17 mouse cellular contexts compared by ENCODE assay signal in genomic region chr1:59056955-59057354, GRCm38 (mm10). TPM values are rescaled to one million over a fixed set of nuclear protein-coding genes. Genes with fewer than 3 reads are reported as not detected.
"Had no signal": no experiment of that assay in that cellular context is flagged by ENCODE, and none has a peak within 500 bp of the region (broad histone marks: within the 10 kb centered on the region; RNA-seq: fewer than 3 reads in every experiment).

No protein-coding gene starts in this region.

- H3K9ac ChIP-seq: hindbrain, embryonic 15.5 days; liver, embryonic 13.5 days; liver, postnatal 0 days; lung, embryonic 15.5 days; midbrain, embryonic 15.5 days; neural tube, embryonic 12.5 days had no signal

- H3K36me3 ChIP-seq: hindbrain, embryonic 15.5 days; limb, embryonic 10.5 days; liver, embryonic 13.5 days; lung, embryonic 15.5 days; midbrain, embryonic 15.5 days; neural tube, embryonic 12.5 days had no signal

- H3K27ac ChIP-seq: hindbrain, embryonic 15.5 days; left cerebral cortex, adult 2 months; limb, embryonic 10.5 days; liver, embryonic 13.5 days; lung, embryonic 15.5 days; macrophage; midbrain, embryonic 15.5 days; neural tube, embryonic 12.5 days had no signal

- H3K27me3 ChIP-seq: hindbrain, embryonic 15.5 days; liver, embryonic 13.5 days; lung, embryonic 15.5 days; midbrain, embryonic 15.5 days; neural tube, embryonic 12.5 days had no signal

- H3K4me3 ChIP-seq: hindbrain, embryonic 15.5 days; left cerebral cortex, adult 2 months; limb, embryonic 10.5 days; liver, embryonic 13.5 days; lung, embryonic 15.5 days; megakaryocyte, embryonic 14.5 days; midbrain, embryonic 15.5 days; neural tube, embryonic 12.5 days had no signal

- H3K4me1 ChIP-seq: hindbrain, embryonic 15.5 days; limb, embryonic 10.5 days; liver, embryonic 13.5 days; lung, embryonic 15.5 days; megakaryocyte, embryonic 14.5 days; midbrain, embryonic 15.5 days; neural tube, embryonic 12.5 days had no signal

- H3K4me2 ChIP-seq: hindbrain, embryonic 15.5 days; liver, embryonic 13.5 days; lung, embryonic 15.5 days; midbrain, embryonic 11.5 days; midbrain, embryonic 15.5 days; neural tube, embryonic 12.5 days had no signal

- ATAC-seq: liver, postnatal 0 days; midbrain, embryonic 15.5 days had no signal

- H3K9me3 ChIP-seq: hindbrain, embryonic 15.5 days; limb, embryonic 10.5 days; liver, embryonic 13.5 days; lung, embryonic 15.5 days; megakaryocyte, embryonic 14.5 days; midbrain, embryonic 15.5 days; neural tube, embryonic 12.5 days had no signal

- DNase-seq: liver, embryonic 13.5 days; liver, postnatal 0 days; lung, postnatal 14 days; thymus, adult 18-20 months; thymus, postnatal 25 days had no signal

RNA-seq across cellular contexts. Expression of gene C2cd6, which starts 37.7 kb away (rescaled TPM):
- polyA plus RNA-seq: hindbrain, embryonic 15.5 days; limb, embryonic 10.5 days; limb, embryonic 14.5 days; liver, embryonic 13.5 days; liver, postnatal 0 days; lung, embryonic 15.5 days; macrophage; midbrain, embryonic 11.5 days; midbrain, embryonic 15.5 days; stomach, embryonic 14.5 days; urinary bladder, adult 2 months had no signal
